Mouse (Mus musculus): ENCODE results near the gene Cldnd2. TPM values are rescaled to one million over a fixed set of nuclear protein-coding genes. Genes with fewer than 3 reads are reported as not detected.

Cldnd2 gene
- polyA plus RNA-seq, 1 experiment from 2014 or later, result not detected

DNA sequence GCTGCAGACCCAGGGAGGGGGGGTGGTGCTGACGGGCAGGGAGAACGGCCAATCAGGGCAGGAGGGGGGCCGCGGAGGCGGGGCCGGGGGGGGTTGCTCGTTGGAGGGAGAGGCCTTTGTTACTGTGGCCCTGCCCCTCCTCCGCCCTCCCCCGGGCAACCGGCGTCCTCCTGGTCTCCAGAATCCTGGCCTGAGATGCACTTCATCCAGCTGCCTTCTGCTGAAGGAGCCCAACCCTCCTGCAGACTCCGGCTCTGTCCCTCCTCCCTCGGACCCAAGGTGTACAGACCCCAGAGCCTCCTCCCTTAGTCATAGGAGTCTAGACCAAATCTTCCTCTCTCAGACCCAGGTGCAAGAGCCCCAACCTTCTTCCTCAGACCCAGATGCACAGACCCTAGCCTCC lies 49.6 kb downstream of the Cldnd2 start:
- DNase-seq (ENCODE audit: low spot score), result no peak

DNA sequence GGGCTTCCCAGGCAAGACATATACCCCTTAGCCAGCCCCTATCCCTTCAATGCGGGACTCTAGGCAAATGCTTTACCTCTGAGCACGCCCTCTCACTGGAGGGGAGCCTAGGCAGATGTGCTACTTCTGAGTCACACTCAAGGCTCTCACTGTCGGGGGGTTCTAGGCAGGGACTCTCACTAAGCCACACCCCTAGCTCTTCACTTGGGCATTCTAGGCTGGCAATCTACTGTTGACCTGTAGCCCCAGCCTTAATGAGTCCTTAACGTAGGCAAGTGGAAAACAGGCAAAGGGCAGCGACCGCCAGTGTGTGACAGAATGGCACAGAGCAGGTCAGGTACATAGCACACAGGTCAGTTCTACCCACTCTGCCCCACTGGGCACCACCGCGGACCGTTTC lies 50.3 kb downstream of the Cldnd2 start:
- DNase-seq (ENCODE audit: low spot score), result no peak

Small RNAs within 50 kb of the gene (microRNA-seq; reads per million reads assigned to microRNA genes)
- not detected for gene Mir7051 (ENCODE audit: borderline number of aligned reads)

Other genes with a start within 250 kb of the Cldnd2 start
- 10.0 and 10.2 TPM in 2 replicates for gene Zfp715, start 127.5 kb upstream of the Cldnd2 start, polyA plus RNA-seq (2015; fragmentation: Nextera tagmentation; extraction: Ambion mirVana)
- gene Siglecf, start 89.4 kb upstream of the Cldnd2 start, polyA plus RNA-seq (2015; fragmentation: Nextera tagmentation; extraction: Ambion mirVana), result 0.69 and 0.74 TPM in 2 replicates
- gene Siglecg, start 32.6 kb upstream of the Cldnd2 start, polyA plus RNA-seq (2015; fragmentation: Nextera tagmentation; extraction: Ambion mirVana), result 0.48 and 0.49 TPM in 2 replicates
- gene Lim2, start 13.1 kb upstream of the Cldnd2 start, polyA plus RNA-seq (2015; fragmentation: Nextera tagmentation; extraction: Ambion mirVana), result not detected in 2 replicates
- 94.0 and 101 TPM in 2 replicates for gene Nkg7, start 3.7 kb upstream of the Cldnd2 start, polyA plus RNA-seq (2015; fragmentation: Nextera tagmentation; extraction: Ambion mirVana)
- 232 and 257 TPM in 2 replicates for gene Etfb, start 3.3 kb downstream of the Cldnd2 start, polyA plus RNA-seq (2015; fragmentation: Nextera tagmentation; extraction: Ambion mirVana)
- gene Gm45233, start 3.3 kb downstream of the Cldnd2 start, polyA plus RNA-seq (2015; fragmentation: Nextera tagmentation; extraction: Ambion mirVana), result 0.17 TPM in 1 of 2 replicates, not detected in the other
- 1.5 TPM in 2 replicates for gene Vsig10l, start 22.4 kb downstream of the Cldnd2 start, polyA plus RNA-seq (2015; fragmentation: Nextera tagmentation; extraction: Ambion mirVana)
- gene Iglon5, start 49.3 kb downstream of the Cldnd2 start, polyA plus RNA-seq (2015; fragmentation: Nextera tagmentation; extraction: Ambion mirVana), result not detected in 2 replicates
- gene 4931406B18Rik, start 65.2 kb downstream of the Cldnd2 start, polyA plus RNA-seq (2015; fragmentation: Nextera tagmentation; extraction: Ambion mirVana), result not detected in 2 replicates
- gene Cd33, start 103.6 kb downstream of the Cldnd2 start, polyA plus RNA-seq (2015; fragmentation: Nextera tagmentation; extraction: Ambion mirVana), result 1.4 TPM in 2 replicates
- 1.3 and 1.4 TPM in 2 replicates for gene Zfp658, start 121.5 kb downstream of the Cldnd2 start, polyA plus RNA-seq (2015; fragmentation: Nextera tagmentation; extraction: Ambion mirVana)
- gene Zfp719, start 138.8 kb downstream of the Cldnd2 start, polyA plus RNA-seq (2015; fragmentation: Nextera tagmentation; extraction: Ambion mirVana), result 6.4 and 6.5 TPM in 2 replicates
- gene Zfp819, start 166.4 kb downstream of the Cldnd2 start, polyA plus RNA-seq (2015; fragmentation: Nextera tagmentation; extraction: Ambion mirVana), result 0.12 TPM in 1 of 2 replicates, not detected in the other
- gene Ceacam18, start 193.9 kb downstream of the Cldnd2 start, polyA plus RNA-seq (2015; fragmentation: Nextera tagmentation; extraction: Ambion mirVana), result 0.29 and 0.71 TPM in 2 replicates
- 0.43 and 0.73 TPM in 2 replicates for gene Siglece, start 219.4 kb downstream of the Cldnd2 start, polyA plus RNA-seq (2015; fragmentation: Nextera tagmentation; extraction: Ambion mirVana)
- gene Ctu1, start 231.2 kb downstream of the Cldnd2 start, polyA plus RNA-seq (2015; fragmentation: Nextera tagmentation; extraction: Ambion mirVana), result 11.7 and 12.9 TPM in 2 replicates
- gene Klk14, start 249.6 kb downstream of the Cldnd2 start, polyA plus RNA-seq (2015; fragmentation: Nextera tagmentation; extraction: Ambion mirVana), result 0.17 and 0.18 TPM in 2 replicates